Mouse (Mus musculus): ENCODE results near the gene Shc4. TPM values are rescaled to one million over a fixed set of nuclear protein-coding genes. Genes with fewer than 3 reads are reported as not detected.

Shc4 gene
- polyA plus RNA-seq, 2 experiments: 0.50 to 0.60 TPM

DNA sequence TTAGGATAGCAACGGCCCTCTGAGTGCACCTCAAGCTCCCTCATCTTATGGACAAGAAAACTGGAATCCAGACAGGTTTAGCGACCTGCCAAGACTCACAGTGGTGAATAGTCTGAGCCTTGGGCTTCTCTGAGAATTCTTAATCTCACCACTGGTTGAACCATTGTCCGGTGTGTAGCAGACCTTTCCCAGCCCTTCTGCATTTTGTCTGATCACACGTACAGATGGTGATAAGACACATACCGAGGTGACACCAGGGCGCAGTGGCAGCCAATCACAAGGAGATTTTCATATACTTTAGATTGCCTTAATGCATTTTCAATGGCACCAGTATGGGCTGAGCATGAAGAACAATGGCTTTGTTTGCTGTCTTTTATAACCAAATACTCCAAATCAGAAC lies 95.5 kb downstream of the Shc4 start:
- TF ChIP-seq CTCF (IDR thresholded peaks at IDR 0.05; ENCODE audit: low read depth) (no peak), EP300 (IDR thresholded peaks at IDR 0.05; ENCODE audit: low read depth) (no peak)
- no peaks in the 10 kb centered on the region for H3K9me3 ChIP-seq (ENCODE audit: control insufficient read depth, low read length)
- ATAC-seq (ENCODE audit: insufficient read depth) (no peak), DNase-seq (ENCODE audit: low read depth in 3 of 3, low spot score in 3 of 3) (no peak)
- peaks cover 7 to 22% of the 10 kb centered on the region in 2 experiments for H3K4me1 ChIP-seq (replicated peaks; ENCODE audit: control insufficient read depth in 2 of 2, insufficient read depth in 2 of 2, low read length in 1 of 2)
- WGBS (ENCODE audit: insufficient replicate concordance): 61% methylated on average over 6 of the region's 6 CpGs
- no peaks in the 10 kb centered on the region for H3K36me3 ChIP-seq (replicated peaks; ENCODE audit: control insufficient read depth, insufficient read depth, low read depth)
- H3K4me3 ChIP-seq (ENCODE audit: insufficient read depth in 1 of 2, low read depth in 2 of 2, low read length in 2 of 2): no peak overlapping the region
- no peak overlapping the region for H3K9ac ChIP-seq (replicated peaks)
- H3K27ac ChIP-seq: no peak overlapping the region
- no peaks in the 10 kb centered on the region for H3K27me3 ChIP-seq (ENCODE audit: control insufficient read depth, insufficient read depth, low read length)
- no peak overlapping the region for H3K4me2 ChIP-seq (ENCODE audit: low read depth)

DNA sequence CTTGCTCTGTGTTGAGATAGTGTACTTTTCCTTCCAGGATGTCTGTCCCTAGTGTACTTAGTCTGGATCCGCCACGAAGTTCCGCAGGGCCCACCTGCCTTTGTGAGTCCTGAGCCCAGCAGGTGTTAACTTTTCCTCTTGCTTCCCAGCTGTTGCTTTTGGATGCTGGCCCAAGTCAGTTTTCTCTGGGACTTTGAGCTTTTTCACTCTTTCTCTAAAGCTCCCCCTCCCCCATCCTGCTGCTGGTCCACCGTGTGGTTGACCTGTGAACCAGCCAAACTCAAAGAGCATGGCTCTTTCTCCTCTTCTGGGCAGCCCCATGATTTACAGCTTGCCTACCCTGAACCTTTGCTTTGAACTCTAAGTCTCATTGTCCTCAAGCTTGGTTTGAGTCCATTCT lies 97.4 kb downstream of the Shc4 start:
- DNase-seq (ENCODE audit: low read depth in 3 of 3, low spot score in 3 of 3) (no peak), ATAC-seq (ENCODE audit: insufficient read depth) (no peak)
- H3K4me2 ChIP-seq (ENCODE audit: low read depth): no peak overlapping the region
- H3K4me3 ChIP-seq (ENCODE audit: insufficient read depth in 1 of 2, low read depth in 2 of 2, low read length in 2 of 2): no peak overlapping the region
- H3K27me3 ChIP-seq (ENCODE audit: control insufficient read depth, insufficient read depth, low read length): no peaks in the 10 kb centered on the region
- H3K4me1 ChIP-seq (replicated peaks; ENCODE audit: control insufficient read depth in 2 of 2, insufficient read depth in 2 of 2, low read length in 1 of 2): peaks cover 13 to 26% of the 10 kb centered on the region in 2 experiments
- no peak for TF ChIP-seq CTCF (IDR thresholded peaks at IDR 0.05; ENCODE audit: low read depth)
- H3K9me3 ChIP-seq (ENCODE audit: control insufficient read depth, low read length): no peaks in the 10 kb centered on the region
- no peaks in the 10 kb centered on the region; the same call in 1 of the 2 replicates for H3K36me3 ChIP-seq (replicated peaks; ENCODE audit: control insufficient read depth, insufficient read depth, low read depth)
- 82% methylated on average over 4 of the region's 4 CpGs for WGBS (ENCODE audit: insufficient replicate concordance)
- H3K9ac ChIP-seq (replicated peaks): no peak overlapping the region
- H3K27ac ChIP-seq: no peak overlapping the region

GRCm38 (mm10) chr2:125624837-125625351 lies 99.1 kb downstream of the Shc4 start, which contains the start of gene Cep152:
TSS of gene Cep152 (minus strand) at chr2:125625113.
- peaks cover 7% of the 10 kb centered on the region for H3K36me3 ChIP-seq (replicated peaks; ENCODE audit: control insufficient read depth, insufficient read depth, low read depth)
- TF ChIP-seq CTCF (IDR thresholded peaks at IDR 0.05; ENCODE audit: low read depth) (peak; percentile 71), EP300 (IDR thresholded peaks at IDR 0.05; ENCODE audit: low read depth) (peak; percentile 9; the same call in 1 of the 2 replicates)
- no peaks in the 10 kb centered on the region for H3K9me3 ChIP-seq (ENCODE audit: control insufficient read depth, low read length)
- peaks cover 13 to 26% of the 10 kb centered on the region in 2 experiments for H3K4me1 ChIP-seq (replicated peaks; ENCODE audit: control insufficient read depth in 2 of 2, insufficient read depth in 2 of 2, low read length in 1 of 2)
- DNase-seq (ENCODE audit: low read depth in 3 of 3, low spot score in 3 of 3) (peak; percentile 95 to 96 (median 95)), ATAC-seq (ENCODE audit: insufficient read depth) (peak; percentile 99)
- H3K4me2 ChIP-seq (ENCODE audit: low read depth): peak within 1 kb of the TSS; percentile 91
- H3K27me3 ChIP-seq (ENCODE audit: control insufficient read depth, insufficient read depth, low read length): no peaks in the 10 kb centered on the region
- H3K27ac ChIP-seq: peak within 1 kb of the TSS; percentile 77
- H3K9ac ChIP-seq (replicated peaks): peak within 1 kb of the TSS; percentile 97
- peak within 1 kb of the TSS; percentile 94 to 96 for H3K4me3 ChIP-seq (ENCODE audit: insufficient read depth in 1 of 2, low read depth in 2 of 2, low read length in 2 of 2)
- WGBS (ENCODE audit: insufficient replicate concordance): under 1% methylated on average over 50 of the region's 50 CpGs

DNA sequence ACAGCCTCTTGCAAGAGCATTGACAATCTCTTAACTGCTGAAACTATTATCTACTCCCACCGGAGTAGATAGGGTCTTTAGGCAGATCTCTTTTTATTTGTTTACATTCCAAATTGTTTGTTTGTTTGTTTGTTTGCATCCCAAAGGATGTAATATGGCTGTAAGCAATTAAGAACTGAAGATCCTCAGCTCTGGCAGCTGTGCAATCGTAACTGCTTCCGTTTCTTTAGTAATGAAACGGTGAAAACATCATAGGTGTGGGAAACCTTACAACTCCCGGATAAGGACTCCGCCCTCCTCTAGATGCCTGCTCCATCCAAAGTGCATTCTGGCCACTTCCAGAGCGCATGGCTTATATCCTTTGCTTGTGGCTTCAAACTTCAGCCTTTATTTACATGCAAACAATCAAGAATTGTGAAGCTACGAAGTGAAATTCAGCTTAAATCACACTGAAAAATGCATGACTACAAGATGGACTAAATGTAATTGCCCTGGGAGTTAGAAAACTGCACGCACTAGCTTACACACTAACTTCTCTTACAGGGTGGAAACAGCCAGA lies 99.7 kb downstream of the Shc4 start:
- WGBS (ENCODE audit: insufficient replicate concordance): 4% methylated on average over 9 of the region's 9 CpGs
- Histone ChIP-seq H3K27ac (peak overlapping the region; percentile 77), H3K9ac (replicated peaks) (peak overlapping the region; percentile 97), H3K4me2 (ENCODE audit: low read depth) (peak overlapping the region; percentile 91), H3K4me1 (replicated peaks; ENCODE audit: control insufficient read depth in 2 of 2, insufficient read depth in 2 of 2, low read length in 1 of 2) (peaks cover 13 to 26% of the 10 kb centered on the region in 2 experiments), H3K4me3 (ENCODE audit: insufficient read depth in 1 of 2, low read depth in 2 of 2, low read length in 2 of 2) (peak overlapping the region; percentile 94 to 96), H3K27me3 (ENCODE audit: control insufficient read depth, insufficient read depth, low read length) (no peaks in the 10 kb centered on the region), H3K36me3 (replicated peaks; ENCODE audit: control insufficient read depth, insufficient read depth, low read depth) (peaks cover 14% of the 10 kb centered on the region), H3K9me3 (ENCODE audit: control insufficient read depth, low read length) (no peaks in the 10 kb centered on the region)
- ATAC-seq (ENCODE audit: insufficient read depth) (no peak), DNase-seq (ENCODE audit: low read depth in 3 of 3, low spot score in 3 of 3) (no peak)
- TF ChIP-seq CTCF (IDR thresholded peaks at IDR 0.05; ENCODE audit: low read depth) (no peak), EP300 (IDR thresholded peaks at IDR 0.05; ENCODE audit: low read depth) (no peak)

- H3K36me3 ChIP-seq (replicated peaks; ENCODE audit: control insufficient read depth, insufficient read depth, low read depth): peaks cover 21% of the 10 kb centered on the region
- H3K4me3 ChIP-seq (ENCODE audit: insufficient read depth in 1 of 2, low read depth in 2 of 2, low read length in 2 of 2): peak overlapping the region in 1 of 2 experiments; percentile 94; a peak in 2 of 4 replicates
- peak overlapping the region; percentile 91 for H3K4me2 ChIP-seq (ENCODE audit: low read depth)
- no peaks in the 10 kb centered on the region for H3K9me3 ChIP-seq (ENCODE audit: control insufficient read depth, low read length)
- WGBS (ENCODE audit: insufficient replicate concordance): 79% methylated on average over 15 of the region's 15 CpGs
- ATAC-seq (ENCODE audit: insufficient read depth): no peak
- peaks cover 13 to 24% of the 10 kb centered on the region in 2 experiments for H3K4me1 ChIP-seq (replicated peaks; ENCODE audit: control insufficient read depth in 2 of 2, insufficient read depth in 2 of 2, low read length in 1 of 2)
- TF ChIP-seq EP300 (IDR thresholded peaks at IDR 0.05; ENCODE audit: low read depth): no peak
- TF ChIP-seq CTCF (IDR thresholded peaks at IDR 0.05; ENCODE audit: low read depth): no peak
- H3K9ac ChIP-seq (replicated peaks): peak overlapping the region; percentile 97; the same call in 1 of the 2 replicates
- no peak for DNase-seq (ENCODE audit: low read depth in 3 of 3, low spot score in 3 of 3)
- no peak overlapping the region for H3K27ac ChIP-seq
- H3K27me3 ChIP-seq (ENCODE audit: control insufficient read depth, insufficient read depth, low read length): no peaks in the 10 kb centered on the region
These were observed 100.7 kb downstream of the Shc4 start for GRCm38 (mm10) chr2:125623211-125623610.

Measured in liver, embryonic 14.5 days (tissue).